Mouse (Mus musculus): Measurements from ENCODE around the gene Rtel1.

Rtel1 gene

GRCm38 (mm10) chr2:181322136-181322535, 2.6 kb downstream of the Rtel1 start:
- DNase-seq (ENCODE audit: extremely low read depth, low read depth) = no peak

GRCm38 (mm10) chr2:181326098-181326497, 6.6 kb downstream of the Rtel1 start:
- DNase-seq (ENCODE audit: extremely low read depth, low read depth) = no peak

GRCm38 (mm10) chr2:181332542-181332941, 13.0 kb downstream of the Rtel1 start:
- DNase-seq (ENCODE audit: extremely low read depth, low read depth) = no peak

- DNase-seq (ENCODE audit: extremely low read depth, low read depth) = peak; percentile 37
Observed at GRCm38 (mm10) chr2:181334023-181334422, 14.5 kb downstream of the Rtel1 start.

GRCm38 (mm10) chr2:181340426-181340825, 20.9 kb downstream of the Rtel1 start:
- DNase-seq (ENCODE audit: extremely low read depth, low read depth) = no peak

GRCm38 (mm10) chr2:181342766-181343165, 23.2 kb downstream of the Rtel1 start:
- DNase-seq (ENCODE audit: extremely low read depth, low read depth) = no peak

GRCm38 (mm10) chr2:181356780-181357179, 37.2 kb downstream of the Rtel1 start:
- no peak for DNase-seq (ENCODE audit: extremely low read depth, low read depth)

GRCm38 (mm10) chr2:181363946-181364345, 44.4 kb downstream of the Rtel1 start:
- no peak for DNase-seq (ENCODE audit: extremely low read depth, low read depth)

GRCm38 (mm10) chr2:181364487-181364859, 44.9 kb downstream of the Rtel1 start:
- DNase-seq (ENCODE audit: extremely low read depth, low read depth) = no peak

- peak; percentile 61 for DNase-seq (ENCODE audit: extremely low read depth, low read depth)
Observed at GRCm38 (mm10) chr2:181364860-181365596, 45.5 kb downstream of the Rtel1 start, which contains the start of the genes Zgpat and Arfrp1. Gene Zgpat (plus strand): TSS chr2:181364928. Gene Arfrp1 (minus strand): TSS chr2:181365404.

- peak; percentile 29 for DNase-seq (ENCODE audit: extremely low read depth, low read depth)
Observed at GRCm38 (mm10) chr2:181365655-181366075, 46.1 kb downstream of the Rtel1 start.

- no peak for DNase-seq (ENCODE audit: extremely low read depth, low read depth)
Observed at GRCm38 (mm10) chr2:181370001-181370400, 50.5 kb downstream of the Rtel1 start.

GRCm38 (mm10) chr2:181375787-181376186, 56.2 kb downstream of the Rtel1 start:
- peak; percentile 40 for DNase-seq (ENCODE audit: extremely low read depth, low read depth)

- no peak for DNase-seq (ENCODE audit: extremely low read depth, low read depth)
Observed at GRCm38 (mm10) chr2:181377230-181377629, 57.7 kb downstream of the Rtel1 start.

- DNase-seq (ENCODE audit: extremely low read depth, low read depth) = no peak
Observed at GRCm38 (mm10) chr2:181378701-181379100, 59.2 kb downstream of the Rtel1 start.

GRCm38 (mm10) chr2:181379778-181380177, 60.2 kb downstream of the Rtel1 start, which contains the start of gene Lime1:
Gene Lime1 (plus strand): TSS chr2:181380078.
- no peak for DNase-seq (ENCODE audit: extremely low read depth, low read depth)

- no peak for DNase-seq (ENCODE audit: extremely low read depth, low read depth)
Observed at GRCm38 (mm10) chr2:181380251-181380650, 60.7 kb downstream of the Rtel1 start.

- no peak for DNase-seq (ENCODE audit: extremely low read depth, low read depth)
Observed at GRCm38 (mm10) chr2:181381107-181381506, 61.6 kb downstream of the Rtel1 start.

- DNase-seq (ENCODE audit: extremely low read depth, low read depth) = no peak
Observed at GRCm38 (mm10) chr2:181381631-181382306, 62.2 kb downstream of the Rtel1 start.

GRCm38 (mm10) chr2:181384463-181384862, 64.9 kb downstream of the Rtel1 start:
- DNase-seq (ENCODE audit: extremely low read depth, low read depth) = no peak

GRCm38 (mm10) chr2:181384919-181385391, 65.4 kb downstream of the Rtel1 start:
- no peak for DNase-seq (ENCODE audit: extremely low read depth, low read depth)

GRCm38 (mm10) chr2:181385885-181386284, 66.3 kb downstream of the Rtel1 start:
- DNase-seq (ENCODE audit: extremely low read depth, low read depth) = no peak

Data from MEL-GATA-1-ER (cell line).